Mouse (Mus musculus) forebrain, embryonic 15.5 days (tissue): ENCODE data around the gene Rac3. TPM values are rescaled to one million over a fixed set of nuclear protein-coding genes. Genes with fewer than 3 reads are reported as not detected.
"Not testable (repeated sequence)": the region's sequence is repeated elsewhere in the genome, so short reads cannot be mapped to it uniquely, and the experiment has no call there.

Experiments used
- ATAC-seq: fragments of 200-750 bp; cut with Nextera tagmentation; replicated peaks from 2 replicates; pipeline ENCODE4 v1.8.0; 2017; ENCODE audit warnings: mild to moderate bottlenecking, moderate TSS enrichment, moderate library complexity
- H3K27ac ChIP-seq: fragments of 300-500 bp; sonication (generic); replicated peaks from 2 replicates; pipeline ENCODE4 v1.5.1; 2015; ENCODE audit warnings: mild to moderate bottlenecking, inconsistent platforms
- H3K27me3 ChIP-seq: fragments of 300-500 bp; sonication (generic); 2 replicates; pipeline ENCODE4 v1.6.1; 2015; ENCODE audit warnings: inconsistent platforms
- H3K36me3 ChIP-seq: fragments of 300-500 bp; sonication (generic); 2 replicates; pipeline ENCODE4 v1.6.1; 2015; ENCODE audit warnings: mild to moderate bottlenecking, inconsistent platforms
- H3K4me1 ChIP-seq: fragments of 300-500 bp; sonication (generic); 2 replicates; pipeline ENCODE4 v1.6.1; 2015; ENCODE audit warnings: inconsistent platforms
- H3K4me2 ChIP-seq: fragments of 300-500 bp; sonication (generic); replicated peaks from 2 replicates; pipeline ENCODE4 v1.6.1; 2015; ENCODE audit warnings: mild to moderate bottlenecking, inconsistent platforms
- H3K4me3 ChIP-seq: fragments of 300-500 bp; sonication (generic); 2 replicates; pipeline ENCODE4 v1.5.1; 2015; ENCODE audit warnings: mild to moderate bottlenecking, inconsistent platforms
- H3K9ac ChIP-seq: fragments of 300-500 bp; sonication (generic); replicated peaks from 2 replicates; pipeline ENCODE4 v1.6.1; 2015; ENCODE audit warnings: mild to moderate bottlenecking, inconsistent platforms
- H3K9me3 ChIP-seq: fragments of 300-500 bp; sonication (generic); 2 replicates; pipeline ENCODE4 v1.6.1; 2016; ENCODE audit warnings: inconsistent platforms
- WGBS: fragments of 180-500 bp; shearing (Covaris S2); methylation state at CpG from one replicate; pipeline ENCODE4 v1.1.7; 2015; ENCODE audit warnings: mixed read lengths; 5-methylcytosine and 5-hydroxymethylcytosine counted together
- polyA plus RNA-seq: library from polyadenylated mRNA; unstranded; fragments of >200 nt; fragmentation: Nextera tagmentation; extraction: Ambion mirVana; gene quantifications from 2 replicates; pipeline ENCODE4 v1.2.1, GENCODE M21; 2015

Gene Rac3
- polyA plus RNA-seq, 1 experiment from 2014 or later = 251 TPM

DNA sequence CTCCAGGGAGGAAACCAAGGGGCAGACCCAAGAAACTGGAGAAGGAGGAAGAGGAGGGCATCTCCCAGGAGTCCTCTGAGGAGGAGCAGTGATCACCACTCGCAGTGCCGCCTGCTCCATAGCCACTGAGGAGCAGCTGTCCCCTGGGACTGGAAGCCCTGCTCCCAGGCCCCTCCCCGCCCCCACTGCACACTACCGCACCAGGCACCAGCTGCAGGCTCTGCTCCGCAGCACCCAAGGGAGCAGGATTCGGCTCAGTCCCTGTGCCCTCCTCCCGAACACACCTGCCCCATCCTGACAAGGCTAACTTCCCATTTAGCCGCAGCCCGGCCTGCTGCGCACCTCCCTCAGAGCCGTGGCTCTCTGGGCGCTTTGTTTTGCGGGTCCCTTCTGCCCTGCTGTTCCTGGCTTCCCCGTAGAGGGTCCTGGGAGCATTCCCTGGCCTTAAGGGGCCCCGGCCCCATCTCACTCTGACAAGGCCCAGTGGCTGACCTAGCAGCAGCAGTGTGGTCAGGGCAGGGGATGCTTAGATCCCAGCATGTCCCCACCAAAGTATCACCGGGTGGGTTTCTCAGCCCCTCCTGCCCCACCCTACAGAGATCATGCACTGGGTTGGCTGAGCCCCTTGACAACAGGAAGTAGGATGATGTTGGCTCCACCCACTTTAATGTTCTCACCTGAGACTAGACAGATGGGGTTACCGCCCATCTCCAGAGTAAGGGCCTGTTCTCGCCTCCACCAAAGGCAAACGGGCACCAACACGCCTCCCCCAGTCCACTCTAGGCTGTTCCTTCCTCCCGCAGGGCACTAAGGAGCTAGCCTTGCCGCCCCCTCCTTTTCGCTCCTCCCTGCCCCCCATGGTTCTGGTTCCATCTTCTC, 42.1 kb downstream of the Rac3 start:
- ATAC-seq, H3K4me2 ChIP-seq: not testable (repeated sequence)

DNA sequence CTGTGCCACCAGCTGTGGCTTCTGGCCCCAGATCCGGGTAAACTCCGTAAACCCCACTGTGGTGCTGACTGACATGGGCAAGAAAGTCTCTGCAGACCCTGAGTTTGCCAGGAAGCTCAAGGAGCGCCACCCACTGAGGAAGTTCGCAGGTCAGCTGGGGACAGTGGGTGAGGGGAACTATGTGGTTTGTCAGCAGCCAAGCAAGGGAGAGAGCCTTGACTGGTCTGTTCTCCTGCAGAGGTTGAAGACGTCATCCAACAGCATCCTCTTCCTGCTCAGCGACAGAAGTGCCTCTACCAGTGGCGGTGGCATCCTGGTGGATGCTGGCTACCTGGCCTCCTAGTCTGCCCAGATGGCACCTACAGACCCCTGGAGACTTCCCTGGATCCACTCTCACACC, 45.8 kb downstream of the Rac3 start:
- not testable (repeated sequence) for ATAC-seq, H3K4me1 ChIP-seq, H3K4me3 ChIP-seq, H3K27ac ChIP-seq, H3K36me3 ChIP-seq, H3K9ac ChIP-seq, H3K27me3 ChIP-seq, H3K9me3 ChIP-seq, H3K4me2 ChIP-seq
- WGBS = 78% methylated on average over 3 of the region's 7 CpGs

More for the DNA sequence above, 42.1 kb downstream of the Rac3 start:
- not testable (repeated sequence) for H3K4me1 ChIP-seq, H3K9ac ChIP-seq, H3K9me3 ChIP-seq, H3K27ac ChIP-seq, H3K27me3 ChIP-seq, H3K4me3 ChIP-seq, H3K36me3 ChIP-seq
- 4% methylated on average over 4 of the region's 23 CpGs for WGBS

- H3K27me3 ChIP-seq = no peaks in the 10 kb centered on the region
- H3K36me3 ChIP-seq = no peaks in the 10 kb centered on the region
- no peak overlapping the region for H3K9ac ChIP-seq
- H3K4me2 ChIP-seq = no peak overlapping the region
- H3K4me3 ChIP-seq = no peak overlapping the region
- 34% methylated on average over 1 of the region's 1 CpGs for WGBS
- H3K9me3 ChIP-seq = no peaks in the 10 kb centered on the region
- no peak overlapping the region for H3K27ac ChIP-seq
- no peak for ATAC-seq
- H3K4me1 ChIP-seq = no peaks in the 10 kb centered on the region
These were observed 46.9 kb downstream of the Rac3 start for GRCm38 (mm10) chr11:120768206-120768605.

- no peaks in the 10 kb centered on the region for H3K27me3 ChIP-seq
- no peak for ATAC-seq
- WGBS = 86% methylated on average over 3 of the region's 3 CpGs
- no peak overlapping the region for H3K9ac ChIP-seq
- H3K27ac ChIP-seq = no peak overlapping the region
- no peaks in the 10 kb centered on the region for H3K36me3 ChIP-seq
- H3K4me1 ChIP-seq = peaks cover 3% of the 10 kb centered on the region; the same call in 1 of the 2 replicates
- H3K4me3 ChIP-seq = no peak overlapping the region
- H3K4me2 ChIP-seq = no peak overlapping the region
- no peaks in the 10 kb centered on the region for H3K9me3 ChIP-seq
These were observed 51.5 kb downstream of the Rac3 start for GRCm38 (mm10) chr11:120772749-120773148.

Other genes with a start within 250 kb of the Rac3 start
- 111 and 113 TPM in 2 replicates for gene Mrpl12, start 236.9 kb upstream of the Rac3 start, polyA plus RNA-seq
- gene Slc25a10, start 229.6 kb upstream of the Rac3 start, polyA plus RNA-seq = 27.0 and 32.9 TPM in 2 replicates
- 0.09 TPM in 2 replicates for gene Gcgr, start 190.8 kb upstream of the Rac3 start, polyA plus RNA-seq
- 242 and 245 TPM in 2 replicates for gene Mcrip1, start 171.7 kb upstream of the Rac3 start, polyA plus RNA-seq
- gene Ppp1r27, start 170.3 kb upstream of the Rac3 start, polyA plus RNA-seq = 0.23 TPM in 1 of 2 replicates, not detected in the other
- gene P4hb, start 148.2 kb upstream of the Rac3 start, polyA plus RNA-seq = 234 and 239 TPM in 2 replicates
- 464 TPM in 2 replicates for gene Arhgdia, start 139.8 kb upstream of the Rac3 start, polyA plus RNA-seq
- 372 and 388 TPM in 2 replicates for gene Alyref, start 123.1 kb upstream of the Rac3 start, polyA plus RNA-seq
- gene Anapc11, start 123.0 kb upstream of the Rac3 start, polyA plus RNA-seq = 199 and 205 TPM in 2 replicates
- gene Npb, start 113.0 kb upstream of the Rac3 start, polyA plus RNA-seq = 0.51 and 0.65 TPM in 2 replicates
- gene Pcyt2, start 103.5 kb upstream of the Rac3 start, polyA plus RNA-seq = 167 and 174 TPM in 2 replicates
- 51.4 and 53.1 TPM in 2 replicates for gene Sirt7, start 96.2 kb upstream of the Rac3 start, polyA plus RNA-seq
- 42.1 and 44.1 TPM in 2 replicates for gene Mafg, start 87.9 kb upstream of the Rac3 start, polyA plus RNA-seq
- gene Pycr1, start 77.7 kb upstream of the Rac3 start, polyA plus RNA-seq = 30.9 and 35.3 TPM in 2 replicates
- 0.47 TPM in 1 of 2 replicates, not detected in the other for gene Myadml2, start 73.3 kb upstream of the Rac3 start, polyA plus RNA-seq
- 0.46 and 1.1 TPM in 2 replicates for gene Notum, start 60.3 kb upstream of the Rac3 start, polyA plus RNA-seq
- 144 and 154 TPM in 2 replicates for gene Aspscr1, start 48.5 kb upstream of the Rac3 start, polyA plus RNA-seq
- gene Cenpx, start 7.7 kb upstream of the Rac3 start, polyA plus RNA-seq = 97.9 and 103 TPM in 2 replicates
- 94.1 and 94.8 TPM in 2 replicates for gene Lrrc45, start 7.5 kb upstream of the Rac3 start, polyA plus RNA-seq
- gene Dcxr, start 5.8 kb downstream of the Rac3 start, polyA plus RNA-seq = 9.0 and 9.3 TPM in 2 replicates
- gene Cbr2, start 10.6 kb downstream of the Rac3 start, polyA plus RNA-seq = 0.64 and 0.69 TPM in 2 replicates
- gene Hmga1b, start 41.3 kb downstream of the Rac3 start, polyA plus RNA-seq = 1.8 and 2.4 TPM in 2 replicates
- gene Rfng, start 62.7 kb downstream of the Rac3 start, polyA plus RNA-seq = 88.5 and 94.5 TPM in 2 replicates
- 276 and 287 TPM in 2 replicates for gene Gps1, start 62.8 kb downstream of the Rac3 start, polyA plus RNA-seq
- gene Dus1l, start 74.9 kb downstream of the Rac3 start, polyA plus RNA-seq = 50.0 and 50.1 TPM in 2 replicates
- gene Fasn, start 103.1 kb downstream of the Rac3 start, polyA plus RNA-seq = 78.3 and 80.6 TPM in 2 replicates
- gene Ccdc57, start 211.4 kb downstream of the Rac3 start, polyA plus RNA-seq = 6.7 and 7.0 TPM in 2 replicates
- gene Slc16a3, start 227.0 kb downstream of the Rac3 start, polyA plus RNA-seq = 9.1 and 9.6 TPM in 2 replicates